Mouse (Mus musculus): ENCODE results near the gene Fam173b. TPM values are rescaled to one million over a fixed set of nuclear protein-coding genes. Genes with fewer than 3 reads are reported as not detected.

Fam173b gene
- polyA plus RNA-seq, 1 experiment from 2014 or later: 11.6 TPM

GRCm38 (mm10) chr15:31617261-31617660 lies 15.6 kb downstream of the Fam173b start:
- WGBS: 95% methylated on average over 9 of the region's 9 CpGs
- no peak overlapping the region for H3K4me2 ChIP-seq (replicated peaks)

DNA sequence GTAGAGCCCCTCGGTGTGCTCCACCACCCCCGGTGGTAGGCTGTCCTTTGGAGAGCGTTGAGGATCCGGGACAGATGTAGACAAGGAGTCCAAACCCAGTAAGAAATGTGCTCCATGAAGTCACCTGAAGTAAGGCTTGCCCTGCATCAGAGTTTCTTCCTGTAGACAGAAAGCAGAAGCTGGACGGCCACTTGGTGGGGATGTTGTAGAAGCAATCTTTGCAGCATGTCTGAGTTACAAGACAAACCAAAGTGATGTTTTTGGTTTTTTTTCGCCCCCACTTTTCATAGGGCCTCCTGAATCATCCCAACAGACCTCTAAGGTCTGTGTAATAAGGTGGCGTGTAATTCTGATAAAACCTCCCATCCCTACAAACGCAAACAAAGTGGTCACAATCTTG lies 17.9 kb downstream of the Fam173b start:
- Histone ChIP-seq H3K36me3 (peaks cover 49% of the 10 kb centered on the region), H3K4me1 (replicated peaks) (no peaks in the 10 kb centered on the region), H3K4me2 (replicated peaks) (no peak overlapping the region), H3K27ac (no peak overlapping the region), H3K4me3 (replicated peaks) (no peak overlapping the region), H3K27me3 (no peaks in the 10 kb centered on the region), H3K9me3 (no peaks in the 10 kb centered on the region), H3K9ac (replicated peaks) (no peak overlapping the region)
- ATAC-seq: no peak
- WGBS: 93% methylated on average over 8 of the region's 8 CpGs

More at GRCm38 (mm10) chr15:31617261-31617660, 15.6 kb downstream of the Fam173b start:
- ATAC-seq: no peak
- Histone ChIP-seq H3K27me3 (no peaks in the 10 kb centered on the region), H3K9me3 (no peaks in the 10 kb centered on the region), H3K9ac (replicated peaks) (no peak overlapping the region), H3K27ac (no peak overlapping the region), H3K4me1 (replicated peaks) (no peaks in the 10 kb centered on the region), H3K36me3 (peaks cover 42% of the 10 kb centered on the region), H3K4me3 (replicated peaks) (no peak overlapping the region)

GRCm38 (mm10) chr15:31627277-31628154 lies 25.9 kb downstream of the Fam173b start:
- H3K27ac ChIP-seq: peak overlapping the region; percentile 49
- no peaks in the 10 kb centered on the region for H3K27me3 ChIP-seq
- H3K4me1 ChIP-seq (replicated peaks): 0 out of 2 replicates have a peak, but pooled peaks cover 4% of the 10 kb centered on the region
- 62% methylated on average over 12 of the region's 12 CpGs for WGBS
- H3K9ac ChIP-seq (replicated peaks): no peak overlapping the region
- no peak overlapping the region for H3K4me2 ChIP-seq (replicated peaks)
- no peak overlapping the region for H3K4me3 ChIP-seq (replicated peaks)
- no peaks in the 10 kb centered on the region for H3K9me3 ChIP-seq
- peaks cover 12% of the 10 kb centered on the region for H3K36me3 ChIP-seq
- ATAC-seq: no peak

GRCm38 (mm10) chr15:31628180-31628579 lies 26.5 kb downstream of the Fam173b start:
- Histone ChIP-seq H3K9me3 (no peaks in the 10 kb centered on the region), H3K27me3 (no peaks in the 10 kb centered on the region), H3K4me2 (replicated peaks) (no peak overlapping the region), H3K9ac (replicated peaks) (no peak overlapping the region), H3K4me3 (replicated peaks) (no peak overlapping the region), H3K4me1 (replicated peaks) (0 out of 2 replicates have a peak, but pooled peaks cover 4% of the 10 kb centered on the region), H3K27ac (no peak overlapping the region), H3K36me3 (peaks cover 12% of the 10 kb centered on the region)
- WGBS: 66% methylated on average over 10 of the region's 10 CpGs
- ATAC-seq: peak; percentile 66

DNA sequence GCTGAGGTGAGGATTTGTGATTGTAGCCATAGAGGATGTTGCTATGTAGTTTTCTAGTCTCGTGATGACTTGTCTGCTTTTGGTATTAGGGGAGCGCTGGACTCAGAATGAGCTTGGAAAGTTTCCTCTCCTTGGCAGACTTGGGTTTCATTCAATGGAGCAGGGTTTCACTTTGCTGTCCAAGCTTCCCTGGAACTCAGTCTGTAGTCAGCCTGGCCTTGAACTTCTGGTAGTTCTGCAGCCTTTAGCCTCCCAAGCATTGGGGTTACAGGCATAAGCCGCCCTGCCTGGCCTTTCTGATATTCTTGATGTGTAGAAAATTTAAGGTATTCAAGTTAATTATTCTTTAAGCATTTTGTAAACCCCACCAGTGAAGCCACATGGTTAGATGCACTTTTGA lies 27.9 kb downstream of the Fam173b start:
- no peak for ATAC-seq
- Histone ChIP-seq H3K4me1 (replicated peaks) (0 out of 2 replicates have a peak, but pooled peaks cover 4% of the 10 kb centered on the region), H3K9me3 (0 out of 2 replicates have a peak, but pooled peaks cover 2% of the 10 kb centered on the region), H3K9ac (replicated peaks) (no peak overlapping the region), H3K27me3 (no peaks in the 10 kb centered on the region), H3K36me3 (peaks cover under 1% of the 10 kb centered on the region; the same call in 1 of the 2 replicates), H3K4me2 (replicated peaks) (no peak overlapping the region), H3K4me3 (replicated peaks) (no peak overlapping the region), H3K27ac (no peak overlapping the region)
- 95% methylated on average over 3 of the region's 3 CpGs for WGBS

GRCm38 (mm10) chr15:31631396-31631858 lies 29.8 kb downstream of the Fam173b start:
- 0 out of 2 replicates have a peak, but pooled peaks cover 2% of the 10 kb centered on the region for H3K9me3 ChIP-seq
- 68% methylated on average over 12 of the region's 12 CpGs for WGBS
- H3K36me3 ChIP-seq: no peaks in the 10 kb centered on the region
- no peaks in the 10 kb centered on the region for H3K27me3 ChIP-seq
- H3K9ac ChIP-seq (replicated peaks): no peak overlapping the region
- no peak overlapping the region for H3K27ac ChIP-seq
- no peak overlapping the region for H3K4me2 ChIP-seq (replicated peaks)
- H3K4me3 ChIP-seq (replicated peaks): no peak overlapping the region
- no peak for ATAC-seq
- H3K4me1 ChIP-seq (replicated peaks): 0 out of 2 replicates have a peak, but pooled peaks cover 4% of the 10 kb centered on the region

DNA sequence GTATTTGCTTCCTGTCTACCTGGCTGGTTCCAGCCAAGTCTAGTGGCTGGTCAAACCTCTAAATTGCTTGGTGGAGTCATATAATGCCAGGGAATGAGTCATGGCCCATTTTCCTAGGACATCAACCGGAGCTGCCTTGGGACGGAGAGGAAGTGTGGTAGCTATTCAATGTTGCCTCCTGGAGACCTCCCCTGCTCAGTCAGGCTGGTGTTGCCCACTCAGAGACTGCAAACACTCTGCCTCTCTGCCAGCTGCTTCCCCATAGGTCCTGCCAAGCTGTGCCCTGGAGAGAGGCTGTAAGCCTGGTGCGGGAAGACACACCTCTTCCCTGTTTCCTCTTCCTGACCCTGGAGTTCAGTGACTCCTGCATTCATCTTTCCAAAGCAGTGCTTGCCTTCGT lies 30.8 kb downstream of the Fam173b start:
- H3K4me1 ChIP-seq (replicated peaks): 0 out of 2 replicates have a peak, but pooled peaks cover 4% of the 10 kb centered on the region
- H3K36me3 ChIP-seq: no peaks in the 10 kb centered on the region
- no peaks in the 10 kb centered on the region for H3K27me3 ChIP-seq
- H3K9ac ChIP-seq (replicated peaks): no peak overlapping the region
- no peak overlapping the region for H3K4me3 ChIP-seq (replicated peaks)
- ATAC-seq: no peak
- H3K9me3 ChIP-seq: 0 out of 2 replicates have a peak, but pooled peaks cover 2% of the 10 kb centered on the region
- no peak overlapping the region for H3K4me2 ChIP-seq (replicated peaks)
- WGBS: 93% methylated on average over 4 of the region's 4 CpGs
- no peak overlapping the region for H3K27ac ChIP-seq

GRCm38 (mm10) chr15:31634582-31634981 lies 32.9 kb downstream of the Fam173b start:
- Histone ChIP-seq H3K9me3 (0 out of 2 replicates have a peak, but pooled peaks cover 2% of the 10 kb centered on the region), H3K4me2 (replicated peaks) (no peak overlapping the region), H3K27me3 (no peaks in the 10 kb centered on the region), H3K36me3 (no peaks in the 10 kb centered on the region), H3K27ac (no peak overlapping the region), H3K4me3 (replicated peaks) (no peak overlapping the region), H3K4me1 (replicated peaks) (no peaks in the 10 kb centered on the region), H3K9ac (replicated peaks) (no peak overlapping the region)
- 91% methylated on average over 6 of the region's 6 CpGs for WGBS
- ATAC-seq: no peak

DNA sequence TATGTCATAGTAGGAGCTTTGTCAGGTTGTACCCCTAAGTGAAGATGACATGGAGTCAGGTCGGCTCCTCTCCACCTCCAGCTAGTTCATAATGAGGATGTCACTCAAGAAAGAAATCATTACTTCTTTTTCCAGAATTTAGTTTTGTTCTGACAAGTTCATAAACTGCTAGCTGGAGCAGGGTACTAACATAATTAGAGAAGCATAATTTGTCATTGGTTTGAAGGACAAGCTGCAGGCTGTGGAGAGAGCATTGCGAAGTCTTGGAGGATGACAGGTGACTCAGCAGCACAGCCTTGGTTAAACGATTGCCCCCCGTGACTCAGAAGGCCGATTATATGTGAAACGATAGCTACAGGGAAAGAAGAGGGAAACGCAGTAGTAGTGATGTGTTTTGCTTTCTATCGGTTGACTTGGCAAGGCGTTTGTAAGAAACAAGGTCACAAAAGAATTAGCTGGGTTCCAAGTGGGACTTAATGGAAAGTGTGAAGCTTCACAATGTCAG lies 34.5 kb downstream of the Fam173b start:
- 85% methylated on average over 9 of the region's 9 CpGs for WGBS
- H3K9ac ChIP-seq (replicated peaks): no peak overlapping the region
- no peak for ATAC-seq

DNA sequence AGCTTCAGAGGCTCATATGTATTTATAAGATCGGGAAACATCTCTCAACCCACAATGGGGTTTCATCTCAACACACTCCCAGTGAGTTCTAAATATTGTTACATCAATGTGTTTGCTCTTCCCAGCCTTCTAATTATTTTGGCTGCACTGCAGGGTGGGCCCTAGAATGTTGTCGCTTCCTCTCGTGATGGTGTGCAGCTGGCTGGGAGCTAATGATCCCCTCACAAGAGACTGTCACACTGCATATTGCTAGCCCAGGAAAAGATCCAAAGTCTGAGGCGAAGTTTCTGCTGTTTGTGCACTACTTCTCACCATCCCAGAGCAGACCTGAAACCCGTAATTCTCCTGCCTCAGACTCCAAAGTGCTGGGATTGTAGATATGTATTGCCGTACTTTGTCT lies 45.6 kb downstream of the Fam173b start:
- no peaks in the 10 kb centered on the region for H3K9me3 ChIP-seq
- H3K9ac ChIP-seq (replicated peaks): no peak overlapping the region
- no peak overlapping the region for H3K27ac ChIP-seq
- ATAC-seq: no peak
- H3K36me3 ChIP-seq: no peaks in the 10 kb centered on the region
- H3K4me3 ChIP-seq (replicated peaks): no peak overlapping the region
- H3K4me1 ChIP-seq (replicated peaks): no peaks in the 10 kb centered on the region
- WGBS: 90% methylated on average over 6 of the region's 6 CpGs
- no peaks in the 10 kb centered on the region for H3K27me3 ChIP-seq
- no peak overlapping the region for H3K4me2 ChIP-seq (replicated peaks)

More for the DNA sequence above, 34.5 kb downstream of the Fam173b start:
- Histone ChIP-seq H3K27ac (no peak overlapping the region), H3K4me3 (replicated peaks) (no peak overlapping the region), H3K4me1 (replicated peaks) (no peaks in the 10 kb centered on the region), H3K27me3 (no peaks in the 10 kb centered on the region), H3K9me3 (0 out of 2 replicates have a peak, but pooled peaks cover 2% of the 10 kb centered on the region), H3K4me2 (replicated peaks) (no peak overlapping the region), H3K36me3 (no peaks in the 10 kb centered on the region)

GRCm38 (mm10) chr15:31647851-31648569 lies 46.4 kb downstream of the Fam173b start:
- H3K9me3 ChIP-seq: no peaks in the 10 kb centered on the region
- 82% methylated on average over 8 of the region's 8 CpGs for WGBS
- H3K4me2 ChIP-seq (replicated peaks): no peak overlapping the region
- no peak overlapping the region for H3K9ac ChIP-seq (replicated peaks)
- no peak overlapping the region for H3K4me3 ChIP-seq (replicated peaks)
- no peak overlapping the region for H3K27ac ChIP-seq
- H3K27me3 ChIP-seq: no peaks in the 10 kb centered on the region
- H3K4me1 ChIP-seq (replicated peaks): no peaks in the 10 kb centered on the region
- H3K36me3 ChIP-seq: no peaks in the 10 kb centered on the region
- ATAC-seq: no peak

- Histone ChIP-seq H3K9ac (replicated peaks) (no peak overlapping the region), H3K4me1 (replicated peaks) (no peaks in the 10 kb centered on the region)
- ATAC-seq: no peak
These were observed 48.0 kb downstream of the Fam173b start for GRCm38 (mm10) chr15:31649691-31650090.

More at GRCm38 (mm10) chr15:31649691-31650090, 48.0 kb downstream of the Fam173b start:
- H3K27ac ChIP-seq: no peak overlapping the region
- H3K4me3 ChIP-seq (replicated peaks): no peak overlapping the region
- 95% methylated on average over 12 of the region's 12 CpGs for WGBS
- H3K9me3 ChIP-seq: no peaks in the 10 kb centered on the region
- H3K4me2 ChIP-seq (replicated peaks): no peak overlapping the region
- no peaks in the 10 kb centered on the region for H3K27me3 ChIP-seq
- H3K36me3 ChIP-seq: no peaks in the 10 kb centered on the region
